Mouse (Mus musculus) spleen, adult 2 months (tissue): ENCODE measurements around the gene Magi1.

ENCODE experiments used
- CTCF ChIP-seq: fragments of 200-500 bp; IDR thresholded peaks from 2 replicates; pipeline ENCODE4 v1.5.1; 2011; ENCODE audit warnings: mild to moderate bottlenecking, inconsistent platforms; ENCODE audit not compliant: insufficient read depth, insufficient read length, insufficient replicate concordance; ENCODE audit errors: extremely low read depth
- POLR2A ChIP-seq: fragments of 200-500 bp; IDR thresholded peaks from 2 replicates; pipeline ENCODE4 v1.6.1; 2011; ENCODE audit warnings: low read depth, low read length, inconsistent platforms

GRCm38 (mm10) chr6:93716686-93717625 is 566.8 kb downstream of the Magi1 start:
- TF ChIP-seq CTCF: no peak
- no peak for TF ChIP-seq POLR2A
